Mouse (Mus musculus) layer of hippocampus, adult 18-20 months (tissue): Measurements from ENCODE around the gene Mrc2. TPM values are rescaled to one million over a fixed set of nuclear protein-coding genes. Genes with fewer than 3 reads are reported as not detected.

Experiments
- DNase-seq, 2 experiments: peaks; one replicate each; pipeline ENCODE4 v3.0.0; 2022; ENCODE audit warnings: low spot score in 2 of 2
- total RNA-seq, 2 experiments: library from RNA; stranded (reverse); gene quantifications; 2 replicates each; pipeline ENCODE4 v1.2.3; 2021

Mrc2 gene
- total RNA-seq, 2 experiments from 2014 or later = 4.0 to 5.1 TPM

GRCm38 (mm10) chr11:105385266-105385665 lies 92.8 kb downstream of the Mrc2 start:
- DNase-seq = peak in 1 of 2 experiments; percentile 31

GRCm38 (mm10) chr11:105388636-105389035 lies 96.2 kb downstream of the Mrc2 start:
- peak; percentile 33 to 65 for DNase-seq

- DNase-seq = no peak
These were observed 97.8 kb downstream of the Mrc2 start for GRCm38 (mm10) chr11:105390290-105390689.

Other genes with a start within 250 kb of the Mrc2 start
- 1 to 10 TPM in 1 of 2 experiments, under 1 TPM in 1; 0.32 to 1.5 TPM for gene Efcab3, start 229.1 kb upstream of the Mrc2 start, total RNA-seq
- gene Mettl2, start 166.2 kb upstream of the Mrc2 start, total RNA-seq = 10 to 100 TPM; 16.3 to 17.1 TPM
- not detected for gene Gm10842, start 145.8 kb upstream of the Mrc2 start, total RNA-seq
- gene Tlk2, start 113.8 kb upstream of the Mrc2 start, total RNA-seq = 10 to 100 TPM; 45.8 to 46.2 TPM
- gene March10, start 164.1 kb downstream of the Mrc2 start, total RNA-seq = under 1 TPM; 0.20 to 0.89 TPM